Mouse (Mus musculus): Measurements from ENCODE around the gene Snx17. TPM values are rescaled to one million over a fixed set of nuclear protein-coding genes. Genes with fewer than 3 reads are reported as not detected.
A peak's percentile ranks its signal among the peaks of the same experiment; 100 is the strongest.

Gene Snx17
- polyA plus RNA-seq, 1 experiment from 2014 or later: 119 TPM

GRCm38 (mm10) chr5:31218294-31218693, 25.3 kb downstream of the Snx17 start:
- ATAC-seq (ENCODE audit: low FRiP score, low TSS enrichment) (no peak), DNase-seq (no peak)
- Histone ChIP-seq H3K9ac (replicated peaks; ENCODE audit: low read length) (no peak overlapping the region), H3K27me3 (ENCODE audit: control insufficient read depth, insufficient read depth, low read length) (no peaks in the 10 kb centered on the region), H3K27ac (replicated peaks; ENCODE audit: low read depth, low read length) (no peak overlapping the region), H3K9me3 (ENCODE audit: control insufficient read depth, low read length) (no peaks in the 10 kb centered on the region), H3K4me1 (ENCODE audit: control insufficient read depth, insufficient read depth, low read length) (no peaks in the 10 kb centered on the region; the same call in 1 of the 2 replicates), H3K4me2 (ENCODE audit: low read length) (peak overlapping the region; percentile 61; the same call in 1 of the 2 replicates), H3K4me3 (replicated peaks; ENCODE audit: low read depth, low read length) (no peak overlapping the region), H3K36me3 (ENCODE audit: control insufficient read depth, insufficient read depth, low read length) (no peaks in the 10 kb centered on the region)
- WGBS: 74% methylated on average over 7 of the region's 7 CpGs

- peak; percentile 71 for DNase-seq
- Histone ChIP-seq H3K4me1 (ENCODE audit: control insufficient read depth, insufficient read depth, low read length) (no peaks in the 10 kb centered on the region; the same call in 1 of the 2 replicates), H3K4me3 (replicated peaks; ENCODE audit: low read depth, low read length) (peak overlapping the region; percentile 63), H3K9me3 (ENCODE audit: control insufficient read depth, low read length) (no peaks in the 10 kb centered on the region), H3K9ac (replicated peaks; ENCODE audit: low read length) (no peak overlapping the region), H3K4me2 (ENCODE audit: low read length) (peak overlapping the region; percentile 61), H3K27me3 (ENCODE audit: control insufficient read depth, insufficient read depth, low read length) (no peaks in the 10 kb centered on the region), H3K27ac (replicated peaks; ENCODE audit: low read depth, low read length) (no peak overlapping the region), H3K36me3 (ENCODE audit: control insufficient read depth, insufficient read depth, low read length) (no peaks in the 10 kb centered on the region)
- 4% methylated on average over 2 of the region's 2 CpGs for WGBS
- no peak for ATAC-seq (ENCODE audit: low FRiP score, low TSS enrichment)
These were observed 26.0 kb downstream of the Snx17 start for GRCm38 (mm10) chr5:31219070-31219469.

GRCm38 (mm10) chr5:31219474-31219873, 26.4 kb downstream of the Snx17 start:
- peak overlapping the region; percentile 93 for H3K27ac ChIP-seq (replicated peaks; ENCODE audit: low read depth, low read length)
- no peak for ATAC-seq (ENCODE audit: low FRiP score, low TSS enrichment)

DNA sequence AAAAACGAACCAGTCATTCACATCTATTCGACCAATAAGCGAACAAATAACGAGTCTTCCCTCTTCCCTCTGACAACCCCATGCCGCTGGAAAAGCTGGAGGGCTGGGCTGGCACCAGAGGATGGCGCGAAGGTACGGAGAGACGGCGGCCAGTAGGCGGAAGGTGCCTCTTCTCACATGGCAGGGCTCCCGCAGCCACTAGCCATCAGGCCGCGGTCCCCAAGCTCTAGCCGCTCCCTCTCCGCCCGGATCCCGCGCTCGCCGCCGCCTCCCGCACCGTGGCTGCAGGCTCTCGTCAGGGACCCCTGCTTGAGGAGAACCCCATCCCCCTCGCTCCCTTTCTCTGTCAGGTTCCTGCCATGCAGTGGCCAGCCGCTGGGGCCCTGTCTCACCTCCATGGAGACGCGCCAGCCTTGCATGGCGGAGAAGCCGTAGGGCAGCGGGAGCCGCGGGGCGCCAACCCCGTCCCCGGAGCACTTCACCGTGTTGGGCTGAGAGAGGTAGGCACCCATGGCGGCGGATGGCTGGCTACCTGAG, 27.0 kb downstream of the Snx17 start:
- H3K4me3 ChIP-seq (replicated peaks; ENCODE audit: low read depth, low read length): peak overlapping the region; percentile 63
- WGBS: under 1% methylated on average over 40 of the region's 40 CpGs
- H3K9ac ChIP-seq (replicated peaks; ENCODE audit: low read length): peak overlapping the region; percentile 77
- H3K4me2 ChIP-seq (ENCODE audit: low read length): peak overlapping the region; percentile 61
- ATAC-seq (ENCODE audit: low FRiP score, low TSS enrichment): peak; percentile 66
- no peaks in the 10 kb centered on the region for H3K9me3 ChIP-seq (ENCODE audit: control insufficient read depth, low read length)
- H3K4me1 ChIP-seq (ENCODE audit: control insufficient read depth, insufficient read depth, low read length): no peaks in the 10 kb centered on the region; the same call in 1 of the 2 replicates
- peak; percentile 68 for DNase-seq
- no peaks in the 10 kb centered on the region for H3K27me3 ChIP-seq (ENCODE audit: control insufficient read depth, insufficient read depth, low read length)
- peak overlapping the region; percentile 93 for H3K27ac ChIP-seq (replicated peaks; ENCODE audit: low read depth, low read length)
- no peaks in the 10 kb centered on the region for H3K36me3 ChIP-seq (ENCODE audit: control insufficient read depth, insufficient read depth, low read length)

More at GRCm38 (mm10) chr5:31219474-31219873, 26.4 kb downstream of the Snx17 start:
- Histone ChIP-seq H3K36me3 (ENCODE audit: control insufficient read depth, insufficient read depth, low read length) (no peaks in the 10 kb centered on the region), H3K4me2 (ENCODE audit: low read length) (peak overlapping the region; percentile 61), H3K4me1 (ENCODE audit: control insufficient read depth, insufficient read depth, low read length) (no peaks in the 10 kb centered on the region; the same call in 1 of the 2 replicates), H3K9me3 (ENCODE audit: control insufficient read depth, low read length) (no peaks in the 10 kb centered on the region), H3K4me3 (replicated peaks; ENCODE audit: low read depth, low read length) (peak overlapping the region; percentile 63), H3K9ac (replicated peaks; ENCODE audit: low read length) (peak overlapping the region; percentile 77), H3K27me3 (ENCODE audit: control insufficient read depth, insufficient read depth, low read length) (no peaks in the 10 kb centered on the region)
- DNase-seq: no peak
- WGBS: 3% methylated on average over 11 of the region's 11 CpGs

DNA sequence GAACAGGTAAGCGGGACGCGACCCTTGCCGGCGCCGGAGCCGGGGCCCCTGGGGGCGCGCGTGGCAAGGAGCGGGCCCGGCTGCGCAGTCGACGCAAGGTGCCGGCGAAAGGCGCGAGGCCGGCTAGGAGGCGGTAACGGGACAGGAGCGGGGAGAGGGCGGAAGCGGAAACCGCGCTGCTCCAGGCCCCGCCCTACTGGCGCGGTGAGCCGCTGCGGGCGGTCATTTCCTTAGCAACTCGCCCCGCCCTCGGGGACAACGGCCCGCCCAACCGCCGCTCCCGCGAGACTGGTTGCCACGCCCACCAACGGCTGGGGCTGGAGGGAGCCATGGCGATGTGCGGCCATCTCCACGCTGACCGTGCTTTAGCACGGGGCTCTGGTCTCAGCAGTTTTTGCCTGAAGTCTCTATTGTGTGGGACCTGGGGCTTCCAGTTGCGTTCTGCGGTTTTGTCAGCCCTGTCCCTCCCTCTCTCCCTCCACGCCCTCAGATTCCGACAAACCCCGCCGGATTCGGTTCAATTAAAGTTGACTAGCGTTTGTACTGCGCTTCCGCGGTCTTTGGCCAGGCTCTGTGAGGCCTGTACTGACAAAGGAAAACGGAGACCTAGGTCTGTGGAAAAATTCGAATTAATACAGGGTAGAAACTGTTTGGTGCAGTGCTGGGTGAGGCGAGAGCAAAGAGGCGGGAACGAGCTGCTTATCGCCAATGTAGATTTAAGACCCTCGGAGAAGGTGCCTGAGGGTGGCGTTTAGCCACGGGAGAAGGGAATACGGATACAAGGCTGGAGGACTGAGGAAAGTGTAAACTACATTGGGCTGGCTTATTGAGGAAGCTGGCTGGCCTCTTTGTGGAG, 27.6 kb downstream of the Snx17 start, which contains the start of gene Ppm1g:
Gene Ppm1g (minus strand): TSS at position 240 of the 856 bp plus-strand sequence.
- Histone ChIP-seq H3K36me3 (ENCODE audit: control insufficient read depth, insufficient read depth, low read length) (no peaks in the 10 kb centered on the region), H3K27me3 (ENCODE audit: control insufficient read depth, insufficient read depth, low read length) (no peaks in the 10 kb centered on the region), H3K4me1 (ENCODE audit: control insufficient read depth, insufficient read depth, low read length) (no peaks in the 10 kb centered on the region; the same call in 1 of the 2 replicates), H3K4me2 (ENCODE audit: low read length) (peak within 1 kb of the TSS; percentile 61), H3K9me3 (ENCODE audit: control insufficient read depth, low read length) (no peaks in the 10 kb centered on the region), H3K9ac (replicated peaks; ENCODE audit: low read length) (peak within 1 kb of the TSS; percentile 77), H3K27ac (replicated peaks; ENCODE audit: low read depth, low read length) (peak within 1 kb of the TSS; percentile 93), H3K4me3 (replicated peaks; ENCODE audit: low read depth, low read length) (peak within 1 kb of the TSS; percentile 63)
- under 1% methylated on average over 69 of the region's 70 CpGs for WGBS
- peak; percentile 95 for ATAC-seq (ENCODE audit: low FRiP score, low TSS enrichment)
- peak; percentile 99 for DNase-seq

GRCm38 (mm10) chr5:31221304-31221945, 28.4 kb downstream of the Snx17 start:
- ATAC-seq (ENCODE audit: low FRiP score, low TSS enrichment): no peak
- Histone ChIP-seq H3K4me2 (ENCODE audit: low read length) (peak overlapping the region; percentile 61), H3K27ac (replicated peaks; ENCODE audit: low read depth, low read length) (peak overlapping the region; percentile 93), H3K4me1 (ENCODE audit: control insufficient read depth, insufficient read depth, low read length) (no peaks in the 10 kb centered on the region; the same call in 1 of the 2 replicates), H3K9ac (replicated peaks; ENCODE audit: low read length) (peak overlapping the region; percentile 77), H3K27me3 (ENCODE audit: control insufficient read depth, insufficient read depth, low read length) (no peaks in the 10 kb centered on the region), H3K4me3 (replicated peaks; ENCODE audit: low read depth, low read length) (peak overlapping the region; percentile 63), H3K36me3 (ENCODE audit: control insufficient read depth, insufficient read depth, low read length) (no peaks in the 10 kb centered on the region), H3K9me3 (ENCODE audit: control insufficient read depth, low read length) (no peaks in the 10 kb centered on the region)
- WGBS: 13% methylated on average over 11 of the region's 11 CpGs
- peak; percentile 82 for DNase-seq

DNA sequence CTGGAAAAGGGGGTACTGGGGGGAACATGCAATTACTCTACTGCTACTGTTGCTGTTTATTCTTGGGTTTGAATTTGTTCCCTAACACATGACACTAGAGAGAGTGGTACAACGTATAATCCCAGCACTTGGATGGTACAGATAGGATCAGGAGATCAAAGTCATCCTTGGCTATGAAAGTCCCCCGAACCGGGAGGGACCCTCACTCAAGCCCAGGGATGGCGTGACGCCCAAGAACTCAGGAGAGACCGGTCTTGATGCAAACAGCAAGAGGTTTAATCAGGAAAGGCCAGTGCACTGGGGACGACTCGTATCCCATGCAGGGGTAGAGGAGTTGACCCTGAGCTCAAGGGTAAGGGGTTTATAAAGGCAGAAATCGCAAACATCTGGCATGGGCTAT, 29.7 kb downstream of the Snx17 start:
- 96% methylated on average over 9 of the region's 9 CpGs for WGBS
- Histone ChIP-seq H3K9me3 (ENCODE audit: control insufficient read depth, low read length) (no peaks in the 10 kb centered on the region), H3K36me3 (ENCODE audit: control insufficient read depth, insufficient read depth, low read length) (no peaks in the 10 kb centered on the region), H3K4me2 (ENCODE audit: low read length) (no peak overlapping the region), H3K4me3 (replicated peaks; ENCODE audit: low read depth, low read length) (no peak overlapping the region), H3K27ac (replicated peaks; ENCODE audit: low read depth, low read length) (no peak overlapping the region), H3K4me1 (ENCODE audit: control insufficient read depth, insufficient read depth, low read length) (no peaks in the 10 kb centered on the region; the same call in 1 of the 2 replicates), H3K27me3 (ENCODE audit: control insufficient read depth, insufficient read depth, low read length) (no peaks in the 10 kb centered on the region), H3K9ac (replicated peaks; ENCODE audit: low read length) (no peak overlapping the region)
- DNase-seq: no peak
- no peak for ATAC-seq (ENCODE audit: low FRiP score, low TSS enrichment)

DNA sequence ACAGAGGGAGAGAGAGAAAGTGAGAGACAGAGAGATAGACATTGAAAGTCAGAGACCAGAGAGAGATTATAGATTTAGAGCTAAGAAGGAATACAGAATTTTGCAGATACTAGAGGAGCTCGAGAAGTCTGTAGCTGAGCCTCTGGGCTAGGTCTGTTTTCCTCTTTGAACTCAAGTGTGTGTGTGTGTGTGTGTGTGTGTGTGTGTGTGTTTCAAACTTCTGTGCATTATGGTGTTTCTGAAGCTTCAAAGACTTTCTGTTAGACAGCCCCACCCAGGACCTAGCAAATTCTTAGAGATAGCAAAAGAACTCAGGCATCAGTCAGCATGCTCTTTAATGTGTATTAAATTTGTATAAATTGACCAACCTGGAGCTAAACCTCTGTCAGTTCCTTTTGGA, 33.6 kb downstream of the Snx17 start:
- H3K4me1 ChIP-seq (ENCODE audit: control insufficient read depth, insufficient read depth, low read length): no peaks in the 10 kb centered on the region; the same call in 1 of the 2 replicates
- H3K27me3 ChIP-seq (ENCODE audit: control insufficient read depth, insufficient read depth, low read length): no peaks in the 10 kb centered on the region
- H3K9me3 ChIP-seq (ENCODE audit: control insufficient read depth, low read length): no peaks in the 10 kb centered on the region
- no peak for ATAC-seq (ENCODE audit: low FRiP score, low TSS enrichment)
- no peak overlapping the region for H3K4me2 ChIP-seq (ENCODE audit: low read length)
- DNase-seq: no peak
- H3K4me3 ChIP-seq (replicated peaks; ENCODE audit: low read depth, low read length): no peak overlapping the region
- H3K36me3 ChIP-seq (ENCODE audit: control insufficient read depth, insufficient read depth, low read length): no peaks in the 10 kb centered on the region
- H3K27ac ChIP-seq (replicated peaks; ENCODE audit: low read depth, low read length): no peak overlapping the region
- no peak overlapping the region for H3K9ac ChIP-seq (replicated peaks; ENCODE audit: low read length)
- 81% methylated on average over 1 of the region's 1 CpGs for WGBS

Measured in midbrain, embryonic 14.5 days (tissue).